Comparison of ENCODE assay signal across 30 mouse cellular contexts in genomic region chr9:33691731-33692130, GRCm38 (mm10).
"Had no signal": no experiment of that assay in that cellular context is flagged by ENCODE, and none has a peak within 500 bp of the region (broad histone marks: within the 10 kb centered on the region; RNA-seq: fewer than 3 reads in every experiment).

No protein-coding gene starts in this region.

- H3K9me3 ChIP-seq: heart, embryonic 10.5 days; heart, embryonic 12.5 days; heart, embryonic 13.5 days; heart, embryonic 15.5 days; hindbrain, embryonic 10.5 days; hindbrain, embryonic 12.5 days; hindbrain, embryonic 13.5 days; hindbrain, embryonic 15.5 days; intestine, embryonic 15.5 days; kidney, embryonic 15.5 days had no signal

- H3K4me3 ChIP-seq: heart, embryonic 10.5 days; heart, embryonic 12.5 days; heart, embryonic 13.5 days; heart, embryonic 15.5 days; hindbrain, embryonic 10.5 days; hindbrain, embryonic 12.5 days; hindbrain, embryonic 13.5 days; hindbrain, embryonic 15.5 days; intestine, embryonic 15.5 days; kidney, embryonic 15.5 days; layer of hippocampus, adult 2 months had no signal

- H3K4me1 ChIP-seq: heart, embryonic 10.5 days; heart, embryonic 12.5 days; heart, embryonic 13.5 days; heart, embryonic 15.5 days; hindbrain, embryonic 10.5 days; hindbrain, embryonic 12.5 days; hindbrain, embryonic 13.5 days; hindbrain, embryonic 15.5 days; intestine, embryonic 15.5 days; kidney, embryonic 15.5 days had no signal

- H3K27me3 ChIP-seq: heart, embryonic 12.5 days; heart, embryonic 13.5 days; heart, embryonic 15.5 days; hindbrain, embryonic 12.5 days; hindbrain, embryonic 13.5 days; hindbrain, embryonic 15.5 days; intestine, embryonic 15.5 days; kidney, embryonic 15.5 days had no signal

- DNase-seq: heart, postnatal 10 days; heart, postnatal 14 days; heart, postnatal 36 days; heart, postnatal 4 days; kidney, adult 11 months; kidney, adult 18-20 months; kidney, adult 2 months; kidney, adult 8-10 months; kidney, adult 9 months; kidney, postnatal 10 days; kidney, postnatal 14 days; kidney, postnatal 25 days; kidney, postnatal 36 days; kidney, postnatal 4 days; layer of hippocampus, adult 9-11 months; layer of hippocampus, postnatal 36 days had no signal

- H3K36me3 ChIP-seq: heart, embryonic 10.5 days; heart, embryonic 12.5 days; heart, embryonic 13.5 days; heart, embryonic 15.5 days; hindbrain, embryonic 10.5 days; hindbrain, embryonic 12.5 days; hindbrain, embryonic 13.5 days; hindbrain, embryonic 15.5 days; intestine, embryonic 15.5 days; kidney, embryonic 15.5 days had no signal

- H3K27ac ChIP-seq: heart, embryonic 10.5 days; heart, embryonic 13.5 days; heart, embryonic 15.5 days; hindbrain, embryonic 10.5 days; hindbrain, embryonic 12.5 days; hindbrain, embryonic 13.5 days; hindbrain, embryonic 14.5 days; hindbrain, embryonic 15.5 days; hindbrain, postnatal 0 days; intestine, embryonic 15.5 days; kidney, embryonic 15.5 days; kidney, postnatal 0 days; layer of hippocampus, adult 2 months had no signal
